Mouse (Mus musculus) embryonic facial prominence, embryonic 14.5 days (tissue): ENCODE results near the gene Cacng6. TPM values are rescaled to one million over a fixed set of nuclear protein-coding genes. Genes with fewer than 3 reads are reported as not detected.

Source experiments
- ATAC-seq: fragments of 200-750 bp; cut with Nextera tagmentation; 2 replicates; pipeline ENCODE4 v1.8.0; 2017; ENCODE audit warnings: low read depth, moderate number of reproducible peaks, moderate TSS enrichment
- DNase-seq: peaks from one replicate; pipeline ENCODE4 v3.0.0-alpha.2; 2015; ENCODE audit warnings: low spot score
- H3K27ac ChIP-seq: fragments of 300-500 bp; sonication (generic); replicated peaks from 2 replicates; pipeline ENCODE4 v1.5.1; 2014; ENCODE audit warnings: low read depth, mild to moderate bottlenecking, low read length, moderate library complexity
- H3K27me3 ChIP-seq: fragments of 300-500 bp; sonication (generic); replicated peaks from 2 replicates; pipeline ENCODE4 v1.6.1; 2014; ENCODE audit warnings: low read length; ENCODE audit not compliant: control insufficient read depth, insufficient read depth
- H3K36me3 ChIP-seq: fragments of 300-500 bp; sonication (generic); 2 replicates; pipeline ENCODE4 v1.6.1; 2014; ENCODE audit warnings: low read length, mixed read lengths; ENCODE audit not compliant: control insufficient read depth, insufficient read depth
- H3K4me1 ChIP-seq: fragments of 300-500 bp; sonication (generic); 2 replicates; pipeline ENCODE4 v1.6.1; 2014; ENCODE audit warnings: antibody characterized with exemption, low read length; ENCODE audit not compliant: control insufficient read depth, insufficient read depth
- H3K4me2 ChIP-seq: fragments of 300-500 bp; sonication (generic); 2 replicates; pipeline ENCODE4 v1.6.1; 2014; ENCODE audit warnings: low read depth, mild to moderate bottlenecking, low read length, moderate library complexity, mixed read lengths
- H3K4me3 ChIP-seq: fragments of 300-500 bp; sonication (generic); 2 replicates; pipeline ENCODE4 v1.5.1; 2014; ENCODE audit warnings: low read depth, mild to moderate bottlenecking, low read length
- H3K9ac ChIP-seq: fragments of 300-500 bp; sonication (generic); 2 replicates; pipeline ENCODE4 v1.6.1; 2014; ENCODE audit warnings: low read depth, mild to moderate bottlenecking, low read length, moderate library complexity, mixed read lengths
- H3K9me3 ChIP-seq: fragments of 300-500 bp; sonication (generic); 2 replicates; pipeline ENCODE4 v1.6.1; 2016; ENCODE audit warnings: low read length; ENCODE audit not compliant: control insufficient read depth
- WGBS: fragments of 180-500 bp; shearing (Covaris S2); extraction: QIAGEN DNeasy Blood & Tissue Kit; methylation state at CpG from one replicate; pipeline ENCODE4 v1.1.7; 2014; 5-methylcytosine and 5-hydroxymethylcytosine counted together
- polyA plus RNA-seq: library from polyadenylated mRNA; unstranded; fragments of >200 nt; fragmentation: Nextera tagmentation; extraction: Ambion mirVana; gene quantifications from 2 replicates; pipeline ENCODE4 v1.2.1, GENCODE M21; 2014

The Cacng6 gene
- polyA plus RNA-seq, 1 experiment from 2014 or later, result 14.5 TPM

DNA sequence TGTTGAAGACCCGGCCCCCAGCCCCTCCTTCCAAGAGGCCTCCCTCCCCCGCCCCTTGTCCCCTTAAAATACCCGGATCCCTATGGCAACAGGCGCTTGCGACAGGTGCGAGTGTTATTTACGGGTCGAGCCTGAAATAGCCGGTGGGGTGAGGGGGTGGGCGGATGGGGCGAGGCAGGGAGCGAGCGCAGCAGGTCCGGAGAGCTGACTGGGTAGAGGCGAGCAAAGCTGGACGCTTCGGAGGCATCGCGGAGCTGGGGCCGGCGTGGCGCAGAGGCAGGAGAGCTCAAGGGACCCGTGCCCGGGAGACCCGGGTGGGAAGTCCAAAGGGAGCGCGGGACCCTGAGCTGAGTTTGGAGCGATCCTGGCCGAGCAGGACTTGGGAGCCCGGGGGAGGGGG lies 565 bp upstream of the Cacng6 start:
- ATAC-seq (peak; percentile 62; the same call in 1 of the 2 replicates), DNase-seq (peak; percentile 33)
- 2% methylated on average over 22 of the region's 30 CpGs for WGBS
- H3K4me3 ChIP-seq, result peak overlapping the region; percentile 20; the same call in 1 of the 2 replicates
- H3K9me3 ChIP-seq, result no peaks in the 10 kb centered on the region
- H3K27ac ChIP-seq, result no peak overlapping the region
- H3K9ac ChIP-seq, result 0 out of 2 replicates have a peak overlapping the region, but pooled peaks have one; percentile 25
- peak overlapping the region; percentile 46 for H3K4me2 ChIP-seq
- no peaks in the 10 kb centered on the region for H3K36me3 ChIP-seq
- no peaks in the 10 kb centered on the region for H3K4me1 ChIP-seq
- H3K27me3 ChIP-seq, result peaks cover 56% of the 10 kb centered on the region

- WGBS, result 88% methylated on average over 5 of the region's 5 CpGs
- Histone ChIP-seq H3K9ac (no peak overlapping the region), H3K27me3 (peaks cover 50% of the 10 kb centered on the region), H3K4me1 (no peaks in the 10 kb centered on the region), H3K4me3 (no peak overlapping the region), H3K36me3 (no peaks in the 10 kb centered on the region), H3K9me3 (no peaks in the 10 kb centered on the region), H3K27ac (no peak overlapping the region), H3K4me2 (no peak overlapping the region)
- ATAC-seq (no peak), DNase-seq (no peak)
Observed at GRCm38 (mm10) chr7:3425141-3425540, 1.1 kb downstream of the Cacng6 start.

GRCm38 (mm10) chr7:3430161-3430560 lies 6.2 kb downstream of the Cacng6 start:
- Histone ChIP-seq H3K4me3 (no peak overlapping the region), H3K4me1 (no peaks in the 10 kb centered on the region), H3K4me2 (no peak overlapping the region), H3K9ac (no peak overlapping the region), H3K36me3 (no peaks in the 10 kb centered on the region), H3K27me3 (peaks cover 4% of the 10 kb centered on the region), H3K27ac (no peak overlapping the region), H3K9me3 (no peaks in the 10 kb centered on the region)
- ATAC-seq (no peak), DNase-seq (no peak)
- 72% methylated on average over 6 of the region's 6 CpGs for WGBS

GRCm38 (mm10) chr7:3432066-3432465 lies 8.1 kb downstream of the Cacng6 start:
- Histone ChIP-seq H3K9ac (no peak overlapping the region), H3K4me3 (no peak overlapping the region), H3K27ac (no peak overlapping the region), H3K4me2 (no peak overlapping the region), H3K36me3 (no peaks in the 10 kb centered on the region), H3K27me3 (no peaks in the 10 kb centered on the region; the same call in 1 of the 2 replicates), H3K4me1 (no peaks in the 10 kb centered on the region), H3K9me3 (no peaks in the 10 kb centered on the region)
- DNase-seq (no peak), ATAC-seq (no peak)
- WGBS, result 94% methylated on average over 1 of the region's 1 CpGs

GRCm38 (mm10) chr7:3437941-3438340 lies 13.9 kb downstream of the Cacng6 start:
- Histone ChIP-seq H3K27ac (no peak overlapping the region), H3K9ac (no peak overlapping the region), H3K27me3 (no peaks in the 10 kb centered on the region), H3K4me3 (no peak overlapping the region), H3K9me3 (no peaks in the 10 kb centered on the region), H3K36me3 (no peaks in the 10 kb centered on the region), H3K4me2 (no peak overlapping the region), H3K4me1 (no peaks in the 10 kb centered on the region)
- no peak for ATAC-seq
- WGBS, result 41% methylated on average over 5 of the region's 5 CpGs
- DNase-seq, result peak; percentile 35

DNA sequence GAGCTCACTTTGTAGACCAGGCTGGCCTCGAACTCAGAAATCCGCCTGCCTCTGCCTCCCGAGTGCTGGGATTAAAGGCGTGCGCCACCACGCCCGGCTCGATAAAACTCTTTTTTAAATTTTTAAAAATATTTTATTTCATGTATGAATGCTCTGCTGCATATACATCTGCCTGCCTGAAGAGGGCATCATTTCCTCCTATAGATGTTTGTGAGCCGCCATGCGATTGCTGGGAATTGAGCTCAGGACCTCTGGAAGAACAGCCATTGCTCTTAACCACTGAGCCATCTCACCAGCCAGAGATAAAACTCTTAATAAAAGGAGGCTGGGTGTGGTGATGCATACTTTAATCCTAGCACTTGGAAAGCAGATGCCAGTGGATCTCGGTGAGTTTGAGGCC lies 16.0 kb downstream of the Cacng6 start:
- Histone ChIP-seq H3K9ac (no peak overlapping the region), H3K4me1 (no peaks in the 10 kb centered on the region), H3K36me3 (no peaks in the 10 kb centered on the region), H3K4me3 (no peak overlapping the region), H3K27ac (no peak overlapping the region), H3K9me3 (no peaks in the 10 kb centered on the region), H3K4me2 (no peak overlapping the region), H3K27me3 (no peaks in the 10 kb centered on the region)
- 79% methylated on average over 10 of the region's 11 CpGs for WGBS
- no peak for DNase-seq
- no peak for ATAC-seq

- Histone ChIP-seq H3K4me2 (no peak overlapping the region), H3K27ac (no peak overlapping the region), H3K36me3 (no peaks in the 10 kb centered on the region), H3K4me3 (no peak overlapping the region), H3K27me3 (no peaks in the 10 kb centered on the region), H3K9ac (no peak overlapping the region), H3K9me3 (no peaks in the 10 kb centered on the region), H3K4me1 (no peaks in the 10 kb centered on the region)
- ATAC-seq (peak; percentile 65; the same call in 1 of the 2 replicates), DNase-seq (peak; percentile 62)
- 55% methylated on average over 8 of the region's 8 CpGs for WGBS
Observed at GRCm38 (mm10) chr7:3440526-3440925, 16.5 kb downstream of the Cacng6 start.

GRCm38 (mm10) chr7:3442476-3443062 lies 18.6 kb downstream of the Cacng6 start:
- WGBS, result 80% methylated on average over 10 of the region's 10 CpGs
- H3K9ac ChIP-seq, result no peak overlapping the region

DNA sequence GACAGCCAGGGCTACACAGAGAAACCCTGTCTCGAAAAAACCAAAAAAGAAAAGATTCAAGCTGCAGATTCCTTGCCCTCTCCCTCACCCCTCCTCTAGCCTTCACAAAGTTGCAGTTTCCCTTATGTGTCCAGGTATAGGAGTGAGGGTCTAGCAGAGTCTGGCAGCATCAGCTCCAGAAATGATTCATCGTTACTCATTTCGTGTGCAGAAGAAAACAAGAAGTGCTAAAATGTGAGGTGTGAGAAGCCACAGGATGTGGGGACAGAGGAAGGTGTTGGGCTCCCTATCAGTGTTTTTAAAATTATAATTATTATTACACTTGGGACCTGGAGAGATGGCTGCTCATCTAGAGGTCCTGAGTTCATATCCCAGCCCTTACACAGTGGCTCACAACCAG lies 20.7 kb downstream of the Cacng6 start:
- DNase-seq (no peak), ATAC-seq (no peak)
- H3K27me3 ChIP-seq, result no peaks in the 10 kb centered on the region
- no peak overlapping the region for H3K27ac ChIP-seq
- no peak overlapping the region for H3K4me3 ChIP-seq
- 82% methylated on average over 3 of the region's 3 CpGs for WGBS
- no peak overlapping the region for H3K9ac ChIP-seq
- H3K4me2 ChIP-seq, result no peak overlapping the region
- H3K4me1 ChIP-seq, result no peaks in the 10 kb centered on the region
- no peaks in the 10 kb centered on the region for H3K36me3 ChIP-seq
- H3K9me3 ChIP-seq, result no peaks in the 10 kb centered on the region

More at GRCm38 (mm10) chr7:3442476-3443062, 18.6 kb downstream of the Cacng6 start:
- no peaks in the 10 kb centered on the region for H3K36me3 ChIP-seq
- no peaks in the 10 kb centered on the region for H3K4me1 ChIP-seq
- no peaks in the 10 kb centered on the region for H3K9me3 ChIP-seq
- H3K4me2 ChIP-seq, result no peak overlapping the region
- DNase-seq (no peak), ATAC-seq (no peak)
- no peaks in the 10 kb centered on the region for H3K27me3 ChIP-seq
- no peak overlapping the region for H3K4me3 ChIP-seq
- no peak overlapping the region for H3K27ac ChIP-seq
